Mouse (Mus musculus) layer of hippocampus, adult 2 months (tissue): ENCODE results near the gene 4933427D14Rik. TPM values are rescaled to one million over a fixed set of nuclear protein-coding genes. Genes with fewer than 3 reads are reported as not detected.
"Not testable (repeated sequence)": the region's sequence is repeated elsewhere in the genome, so short reads cannot be mapped to it uniquely, and the experiment has no call there.

Source experiments
- DNase-seq, 2 experiments: peaks; one replicate each; pipeline ENCODE4 v3.0.0; 2022; ENCODE audit warnings: low spot score in 2 of 2
- H3K27ac ChIP-seq: fragments of 200-600 bp; 2 replicates; pipeline ENCODE4 v1.8.1; 2022
- H3K4me3 ChIP-seq: fragments of 200-600 bp; 2 replicates; pipeline ENCODE4 v1.8.1; 2022; ENCODE audit warnings: mild to moderate bottlenecking
- CTCF ChIP-seq: fragments of 200-600 bp; conservative IDR thresholded peaks from 2 replicates; pipeline ENCODE4 v1.8.1; 2022; ENCODE audit warnings: antibody characterized with exemption, mild to moderate bottlenecking, moderate library complexity
- total RNA-seq, 2 experiments: library from RNA; stranded (reverse); gene quantifications; 2 replicates each; pipeline ENCODE4 v1.2.3; 2021

The 4933427D14Rik gene
- total RNA-seq, 2 experiments from 2014 or later: 28.9 to 31.1 TPM

GRCm38 (mm10) chr11:72184252-72184651 lies 23.0 kb downstream of the 4933427D14Rik start:
- Histone ChIP-seq H3K4me3 (no peak overlapping the region), H3K27ac (no peak overlapping the region)
- DNase-seq: no peak
- no peak for TF ChIP-seq CTCF

GRCm38 (mm10) chr11:72181136-72181535 lies 26.1 kb downstream of the 4933427D14Rik start:
- no peak for TF ChIP-seq CTCF
- Histone ChIP-seq H3K4me3 (no peak overlapping the region), H3K27ac (no peak overlapping the region)
- DNase-seq: no peak

- no peak for TF ChIP-seq CTCF
- H3K4me3 ChIP-seq: no peak overlapping the region
- no peak overlapping the region for H3K27ac ChIP-seq
- no peak for DNase-seq
Observed at GRCm38 (mm10) chr11:72180556-72180955, 26.7 kb downstream of the 4933427D14Rik start.

- no peak for DNase-seq
- TF ChIP-seq CTCF: no peak
- H3K4me3 ChIP-seq: no peak overlapping the region
- H3K27ac ChIP-seq: peak overlapping the region; percentile 43; the same call in 1 of the 2 replicates
Observed at GRCm38 (mm10) chr11:72176553-72176952, 30.7 kb downstream of the 4933427D14Rik start.

- H3K4me3 ChIP-seq: no peak overlapping the region
- TF ChIP-seq CTCF: no peak
- H3K27ac ChIP-seq: peak overlapping the region; percentile 43; the same call in 1 of the 2 replicates
- no peak for DNase-seq
Observed at GRCm38 (mm10) chr11:72175966-72176365, 31.3 kb downstream of the 4933427D14Rik start.

GRCm38 (mm10) chr11:72174721-72175120 lies 32.5 kb downstream of the 4933427D14Rik start:
- Histone ChIP-seq H3K27ac (no peak overlapping the region), H3K4me3 (no peak overlapping the region)
- DNase-seq: no peak
- TF ChIP-seq CTCF: no peak

GRCm38 (mm10) chr11:72173506-72173905 lies 33.8 kb downstream of the 4933427D14Rik start:
- Histone ChIP-seq H3K27ac (no peak overlapping the region), H3K4me3 (no peak overlapping the region)
- DNase-seq: no peak
- TF ChIP-seq CTCF: no peak

- DNase-seq, H3K27ac ChIP-seq, H3K4me3 ChIP-seq: not testable (repeated sequence)
Observed at GRCm38 (mm10) chr11:72171906-72172305, 35.4 kb downstream of the 4933427D14Rik start.

GRCm38 (mm10) chr11:72169871-72170270 lies 37.4 kb downstream of the 4933427D14Rik start:
- DNase-seq: no peak
- H3K27ac ChIP-seq: no peak overlapping the region
- no peak overlapping the region for H3K4me3 ChIP-seq
- no peak for TF ChIP-seq CTCF

GRCm38 (mm10) chr11:72163198-72163597 lies 44.1 kb downstream of the 4933427D14Rik start:
- H3K4me3 ChIP-seq: no peak overlapping the region
- TF ChIP-seq CTCF: no peak
- no peak for DNase-seq
- H3K27ac ChIP-seq: no peak overlapping the region

- H3K27ac ChIP-seq: no peak overlapping the region
- TF ChIP-seq CTCF: no peak
- H3K4me3 ChIP-seq: no peak overlapping the region
- DNase-seq: no peak
Observed at GRCm38 (mm10) chr11:72156624-72157023, 50.6 kb downstream of the 4933427D14Rik start.

- H3K4me3 ChIP-seq: no peak overlapping the region
- DNase-seq: no peak
- peak overlapping the region; percentile 85 for H3K27ac ChIP-seq
- no peak for TF ChIP-seq CTCF
Observed at GRCm38 (mm10) chr11:72155981-72156428, 51.3 kb downstream of the 4933427D14Rik start.

- Histone ChIP-seq H3K27ac (peak overlapping the region; percentile 85), H3K4me3 (no peak overlapping the region)
- peak; percentile 19; the same call in 1 of the 2 replicates for TF ChIP-seq CTCF
- DNase-seq: peak; percentile 72 to 80
Observed at GRCm38 (mm10) chr11:72155186-72155980, 51.9 kb downstream of the 4933427D14Rik start.
